Mouse (Mus musculus): Measurements from ENCODE around the gene Ddx54. TPM values are rescaled to one million over a fixed set of nuclear protein-coding genes. Genes with fewer than 3 reads are reported as not detected.

Ddx54 gene
- polyA plus RNA-seq, 1 experiment, result 34.2 TPM

GRCm38 (mm10) chr5:120582002-120582401 is 30.5 kb upstream of the Ddx54 start:
- no peak for DNase-seq (ENCODE audit: low read depth)

- DNase-seq (ENCODE audit: low read depth), result no peak
These were observed 29.0 kb upstream of the Ddx54 start for GRCm38 (mm10) chr5:120583511-120583910.

- DNase-seq (ENCODE audit: low read depth), result no peak
These were observed 27.6 kb upstream of the Ddx54 start for GRCm38 (mm10) chr5:120584968-120585367.

DNA sequence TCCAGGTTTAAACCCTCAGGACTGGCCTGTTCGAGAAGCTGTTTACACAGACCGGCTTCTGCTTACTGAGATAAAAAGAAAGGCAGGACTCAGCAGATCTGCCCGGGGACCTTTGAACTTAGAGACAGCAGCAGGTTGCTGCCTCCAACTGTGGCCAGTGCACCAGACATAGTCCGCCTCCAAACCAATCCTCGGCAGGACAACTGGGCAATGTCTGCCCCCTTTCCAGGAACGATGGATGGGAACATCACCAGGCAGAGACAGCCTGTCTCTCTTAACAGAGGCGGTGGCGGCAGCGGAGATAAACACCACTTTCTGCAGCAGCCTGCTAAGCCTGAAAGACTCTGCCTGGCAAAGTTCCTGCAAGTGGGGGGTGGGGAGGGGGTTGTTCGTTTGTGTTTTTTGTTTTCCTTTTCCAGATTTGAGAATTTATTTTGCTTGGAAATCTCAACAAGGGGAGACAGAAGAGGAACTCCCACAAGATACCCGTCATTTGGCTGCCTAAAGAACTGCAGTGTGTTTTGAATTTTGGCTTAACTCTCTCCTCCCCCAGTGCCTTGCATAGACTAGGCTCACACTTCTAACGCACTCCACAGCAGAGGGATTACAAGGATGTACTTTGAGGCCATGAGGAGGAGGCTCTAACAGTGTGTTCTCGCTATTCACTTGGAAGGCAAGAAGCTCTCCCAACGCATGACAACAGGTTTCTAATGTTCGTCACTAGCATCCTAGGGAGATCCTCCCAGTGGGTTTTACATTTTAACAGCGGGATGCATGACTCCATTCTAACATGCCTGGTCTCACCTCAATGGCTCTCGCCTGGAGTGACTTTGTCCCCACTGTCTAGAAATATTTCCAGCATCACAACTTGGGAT is 25.6 kb upstream of the Ddx54 start:
- no peak for DNase-seq (ENCODE audit: low read depth)

DNA sequence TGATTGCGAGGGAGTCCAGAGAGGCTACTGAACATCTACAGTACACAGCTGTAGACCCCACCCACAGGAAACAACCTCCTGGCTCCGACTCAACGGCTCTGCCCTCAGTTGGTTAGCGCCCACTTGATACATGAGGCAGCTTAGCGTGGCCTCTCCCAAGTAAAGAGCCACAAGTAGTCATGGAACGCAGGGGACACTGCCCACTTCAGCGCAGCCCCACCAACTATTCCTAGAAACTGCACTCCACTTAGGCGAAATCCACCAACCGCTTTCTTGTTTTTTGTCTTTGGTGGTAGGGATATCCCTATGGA is 25.0 kb upstream of the Ddx54 start:
- DNase-seq (ENCODE audit: low read depth), result no peak

DNA sequence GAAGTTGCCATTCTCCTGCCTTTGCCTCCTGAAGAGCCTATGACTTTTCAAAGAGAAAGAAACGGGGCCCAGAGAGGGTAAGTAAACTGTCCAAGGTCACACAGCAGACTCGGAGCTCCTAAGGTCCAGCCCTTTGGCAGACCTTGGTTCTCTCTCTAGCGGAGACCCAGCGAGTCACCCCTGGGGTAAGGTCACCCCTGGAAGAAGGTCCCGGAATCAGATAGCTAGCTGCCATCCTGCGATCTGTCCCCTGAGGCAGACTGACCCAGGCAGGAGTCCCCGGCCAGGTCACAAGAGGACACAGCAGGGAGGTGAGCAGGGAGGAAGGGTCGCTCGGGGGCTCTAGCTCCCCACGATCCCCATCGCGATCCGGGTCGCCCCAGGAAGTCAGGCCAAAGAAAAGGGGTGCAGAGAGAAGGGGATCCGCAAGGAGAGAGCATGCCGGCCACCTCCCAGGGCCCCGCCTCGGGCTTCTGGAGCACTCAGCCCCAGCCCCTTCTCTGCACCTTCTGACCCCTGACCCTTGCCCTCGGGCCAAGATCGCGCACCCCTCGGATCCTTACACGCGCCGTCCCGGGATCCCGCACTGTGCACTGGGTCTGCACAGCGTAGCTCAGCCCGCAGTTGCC is 24.5 kb upstream of the Ddx54 start:
- DNase-seq (ENCODE audit: low read depth), result no peak

DNA sequence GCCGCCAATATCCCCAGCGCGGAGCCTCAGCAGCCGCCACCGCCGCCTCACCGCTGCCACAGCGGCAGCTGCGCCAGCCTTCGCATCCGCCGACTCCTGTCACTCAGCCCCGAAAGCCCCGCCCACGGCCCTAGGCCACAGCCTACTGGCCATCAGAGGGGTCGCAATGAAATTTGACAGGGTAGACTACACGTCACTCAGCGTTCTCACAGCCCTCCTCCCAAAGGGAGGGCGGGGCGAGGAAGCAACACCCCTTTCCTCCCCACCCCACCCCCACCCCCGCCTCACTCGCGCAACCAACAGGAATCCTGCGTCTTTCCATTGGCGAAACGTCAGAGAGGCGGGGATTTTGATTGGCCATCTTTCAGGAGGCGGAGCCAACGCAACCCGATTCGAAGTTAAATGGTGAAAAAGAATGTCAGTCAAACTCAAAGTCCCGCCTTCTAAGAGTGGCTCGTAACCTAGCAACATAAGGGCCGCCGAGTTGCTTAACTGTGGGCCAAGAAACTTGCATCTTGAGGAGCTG is 23.9 kb upstream of the Ddx54 start, which contains the start of the genes Tpcn1 and Iqcd:
Gene Tpcn1 (minus strand): TSS at position 105 of the 526 bp plus-strand sequence.
Gene Iqcd (plus strand): TSS at position 448 of the 526 bp plus-strand sequence.
- no peak for DNase-seq (ENCODE audit: low read depth)

DNA sequence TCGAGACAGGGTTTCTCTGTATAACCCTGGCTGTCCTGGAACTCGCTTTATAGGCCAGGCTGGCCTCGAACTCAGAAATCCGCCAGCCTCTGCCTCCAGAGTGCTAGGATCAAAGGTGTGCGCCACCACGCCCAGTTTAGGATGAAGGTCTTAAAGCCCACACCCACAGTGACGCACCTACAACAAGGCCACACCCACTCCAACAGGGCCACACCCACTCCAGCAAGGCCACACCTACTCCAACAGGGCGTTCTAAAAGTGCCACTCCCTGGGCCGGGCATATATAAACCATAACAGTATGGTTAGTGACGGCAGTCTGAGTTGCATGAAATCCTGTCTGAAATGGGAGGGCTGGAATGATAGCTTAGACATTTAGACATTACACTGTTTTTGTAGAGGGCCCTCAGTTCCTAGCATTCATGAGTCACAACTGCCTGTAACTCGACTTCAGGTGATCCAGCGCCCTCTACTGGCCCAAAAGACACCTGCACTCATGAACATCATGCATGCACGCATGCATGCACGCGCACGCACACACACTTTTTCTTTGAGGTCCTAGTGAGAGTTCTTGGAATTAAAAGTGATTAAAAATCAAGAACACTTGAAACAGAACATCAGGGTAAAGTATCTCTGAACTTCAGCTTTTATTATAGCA is 22.1 kb upstream of the Ddx54 start:
- DNase-seq (ENCODE audit: low read depth), result no peak

- no peak for DNase-seq (ENCODE audit: low read depth)
These were observed 20.4 kb upstream of the Ddx54 start for GRCm38 (mm10) chr5:120592141-120592540.

DNA sequence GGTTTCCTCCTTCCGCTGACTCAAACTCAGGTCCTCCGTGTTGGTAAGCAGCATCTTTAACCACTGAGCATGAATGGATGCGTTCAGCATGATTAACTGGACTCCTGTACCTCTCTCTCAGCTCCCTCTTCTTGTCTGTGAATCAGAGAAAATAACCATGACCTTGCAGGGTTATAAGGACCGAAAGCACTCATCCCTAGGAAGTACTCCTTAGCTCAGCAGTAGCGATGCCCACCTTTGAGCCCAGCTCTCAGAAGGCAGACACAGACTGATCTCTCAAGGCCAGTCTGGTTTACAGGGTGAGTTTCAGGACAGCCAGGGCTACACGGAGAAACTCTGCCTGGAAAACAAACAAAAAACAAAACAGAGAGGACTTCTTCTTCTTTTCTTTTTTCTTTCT is 18.1 kb upstream of the Ddx54 start:
- DNase-seq (ENCODE audit: low read depth), result no peak

DNA sequence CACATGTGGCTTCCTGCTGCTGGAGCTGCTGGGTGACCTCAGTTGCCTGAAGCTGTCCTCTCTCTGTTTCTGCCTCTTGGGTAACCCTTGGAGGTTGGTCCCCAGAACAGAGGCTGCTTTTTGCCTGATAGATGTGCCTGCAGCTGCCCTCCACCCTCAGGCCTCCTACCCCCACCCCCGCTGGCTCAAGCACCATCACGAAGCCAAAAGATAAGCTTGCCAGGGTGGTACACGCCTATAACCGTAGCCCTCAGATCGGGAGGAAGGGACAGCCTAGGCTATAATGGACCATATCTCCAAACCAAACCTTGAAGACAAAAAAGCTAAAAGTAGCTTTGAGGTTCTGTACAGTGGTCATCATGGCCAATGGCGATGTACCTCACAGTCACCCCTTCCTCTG is 12.9 kb upstream of the Ddx54 start:
- no peak for DNase-seq (ENCODE audit: low read depth)

DNA sequence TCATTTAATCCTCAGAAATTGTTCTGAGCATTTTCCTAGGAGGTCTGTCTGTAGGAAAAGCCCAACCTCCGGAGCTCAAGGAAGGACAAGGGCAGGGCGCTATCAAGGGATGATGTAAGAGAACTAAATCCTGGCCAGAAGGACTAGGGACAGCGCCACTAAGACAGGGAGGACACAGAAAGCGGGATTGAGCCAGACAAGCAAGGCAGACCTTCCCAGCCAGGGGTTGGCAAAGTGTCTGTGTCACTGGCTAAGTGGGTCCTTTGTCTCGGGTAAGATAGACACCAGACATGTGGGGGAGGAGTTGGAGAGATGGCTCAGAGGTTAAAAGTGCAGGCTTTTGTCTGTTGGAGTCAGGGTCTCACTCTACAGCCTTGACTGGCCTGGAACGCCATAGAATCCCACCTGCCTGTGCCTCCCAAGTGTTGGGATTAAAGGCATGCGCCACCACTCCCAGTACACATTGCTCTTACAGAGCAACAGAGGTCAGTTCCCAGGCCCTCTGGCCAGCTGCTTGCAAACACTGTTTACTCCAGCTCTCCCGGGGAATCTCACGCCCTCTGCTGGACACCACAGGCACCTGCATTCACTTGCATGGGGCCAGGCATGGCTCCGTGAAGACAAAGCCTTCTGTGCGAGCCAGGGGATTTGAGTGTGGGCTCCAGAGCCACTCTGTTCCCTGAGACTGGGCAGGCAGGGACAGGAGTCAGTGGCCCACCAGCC is 11.4 kb upstream of the Ddx54 start:
- no peak for DNase-seq (ENCODE audit: low read depth)

DNA sequence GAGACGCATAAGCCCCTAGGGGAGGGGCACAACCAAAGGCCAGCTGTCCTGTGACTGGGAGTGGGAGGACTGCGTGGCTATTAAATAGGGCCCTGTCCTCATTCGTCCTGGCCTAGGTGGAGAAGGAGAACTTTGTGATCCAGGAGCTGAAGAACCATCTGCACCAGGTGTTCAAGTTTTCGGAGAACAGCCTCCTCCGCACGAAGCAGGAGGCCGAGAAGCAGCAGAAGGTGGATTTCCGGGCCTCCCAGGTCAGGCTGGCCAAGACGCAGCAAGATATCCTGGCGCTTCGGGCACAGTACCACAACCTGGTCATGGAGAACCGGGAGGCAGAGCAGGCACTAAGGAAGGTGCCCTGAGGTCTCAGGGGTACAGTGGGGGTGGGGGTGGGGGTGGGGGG is 10.3 kb upstream of the Ddx54 start:
- DNase-seq (ENCODE audit: low read depth), result no peak

GRCm38 (mm10) chr5:120603515-120603914 is 9.0 kb upstream of the Ddx54 start:
- no peak for DNase-seq (ENCODE audit: low read depth)

DNA sequence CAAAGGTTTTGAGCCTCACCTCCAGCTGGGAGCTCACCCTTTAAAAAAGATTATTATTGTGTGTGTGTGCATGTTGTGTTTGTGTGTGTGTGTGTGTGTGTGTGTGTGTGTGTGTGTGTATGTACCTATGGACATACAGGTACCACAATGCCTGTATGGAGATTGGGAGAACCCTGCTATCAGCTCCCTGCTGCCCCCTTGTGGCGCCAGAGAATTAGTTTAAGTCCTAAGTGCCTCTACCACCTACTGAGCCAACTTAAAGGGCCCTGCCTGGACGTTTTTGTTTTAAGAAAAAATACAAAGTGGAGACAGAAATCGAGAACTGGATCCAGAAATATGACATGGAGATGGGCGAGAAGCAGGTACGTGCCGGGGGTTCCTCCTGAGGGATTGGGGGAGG is 7.7 kb upstream of the Ddx54 start:
- DNase-seq (ENCODE audit: low read depth), result no peak

DNA sequence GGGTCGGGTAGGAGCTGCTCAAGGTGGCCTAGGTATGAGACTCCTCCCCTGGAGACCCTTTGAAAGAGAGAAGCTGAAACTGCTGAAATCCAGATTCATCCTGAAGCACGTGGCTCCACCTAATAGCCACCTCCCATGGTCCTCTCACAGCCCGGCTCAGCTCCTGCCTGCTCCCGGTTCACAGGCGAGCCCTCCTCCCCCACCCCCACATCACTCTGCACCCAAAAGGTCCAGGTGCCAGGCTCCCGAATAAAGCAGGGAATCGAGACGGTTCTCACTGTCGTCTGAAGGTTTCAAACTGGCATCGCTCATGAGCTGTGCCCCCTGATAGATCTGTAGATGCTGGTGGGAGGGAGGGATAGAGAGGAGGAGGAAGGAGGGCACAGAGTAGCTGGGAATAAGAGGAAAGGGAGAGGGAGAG is 7.3 kb upstream of the Ddx54 start:
- DNase-seq (ENCODE audit: low read depth), result no peak

GRCm38 (mm10) chr5:120605688-120606087 is 6.9 kb upstream of the Ddx54 start:
- no peak for DNase-seq (ENCODE audit: low read depth)

- no peak for DNase-seq (ENCODE audit: low read depth)
These were observed 5.8 kb upstream of the Ddx54 start for GRCm38 (mm10) chr5:120606590-120607200.

GRCm38 (mm10) chr5:120607335-120607734 is 5.2 kb upstream of the Ddx54 start:
- DNase-seq (ENCODE audit: low read depth), result no peak

- DNase-seq (ENCODE audit: low read depth), result no peak
These were observed 3.2 kb upstream of the Ddx54 start for GRCm38 (mm10) chr5:120609246-120609775.

- no peak for DNase-seq (ENCODE audit: low read depth)
These were observed 1.6 kb upstream of the Ddx54 start for GRCm38 (mm10) chr5:120610906-120611305.

All from gonadal fat pad, adult 2 months (tissue).